Mouse (Mus musculus) bone marrow, adult 2 months (tissue): ENCODE data around the gene Sp4.

Experiments used
- CTCF ChIP-seq: fragments of 200-500 bp; IDR thresholded peaks from 2 replicates; pipeline ENCODE4 v1.5.1; 2011; ENCODE audit warnings: low read length, control low read depth; ENCODE audit not compliant: control insufficient read depth, insufficient read depth
- POLR2A ChIP-seq: fragments of 200-500 bp; IDR thresholded peaks from 2 replicates; pipeline ENCODE4 v1.6.1; 2011; ENCODE audit warnings: low read depth, mild to moderate bottlenecking, control low read depth, low read length, borderline replicate concordance; ENCODE audit not compliant: control insufficient read depth

GRCm38 (mm10) chr12:118276385-118276784 is 24.9 kb downstream of the Sp4 start:
- TF ChIP-seq POLR2A, result no peak
- TF ChIP-seq CTCF, result no peak
